Mouse (Mus musculus) liver, embryonic 15.5 days (tissue): ENCODE results near the gene Galnt6. TPM values are rescaled to one million over a fixed set of nuclear protein-coding genes. Genes with fewer than 3 reads are reported as not detected.

Experiments
- ATAC-seq: fragments of 200-750 bp; cut with Nextera tagmentation; 2 replicates; pipeline ENCODE4 v1.8.0; 2017; ENCODE audit warnings: moderate number of reproducible peaks, mild to moderate bottlenecking, moderate library complexity; ENCODE audit not compliant: insufficient read depth
- H3K27ac ChIP-seq: fragments of 300-500 bp; sonication (generic); replicated peaks from 2 replicates; pipeline ENCODE4 v1.5.1; 2015; ENCODE audit warnings: mild to moderate bottlenecking, inconsistent platforms
- H3K27me3 ChIP-seq: fragments of 300-500 bp; sonication (generic); 2 replicates; pipeline ENCODE4 v1.6.1; 2015; ENCODE audit warnings: mild to moderate bottlenecking, inconsistent platforms
- H3K36me3 ChIP-seq: fragments of 300-500 bp; sonication (generic); replicated peaks from 2 replicates; pipeline ENCODE4 v1.6.1; 2015; ENCODE audit warnings: moderate library complexity, mild to moderate bottlenecking, inconsistent platforms
- H3K4me1 ChIP-seq: fragments of 300-500 bp; sonication (generic); replicated peaks from 2 replicates; pipeline ENCODE4 v1.6.1; 2015; ENCODE audit warnings: inconsistent platforms
- H3K4me2 ChIP-seq: fragments of 300-500 bp; sonication (generic); 2 replicates; pipeline ENCODE4 v1.6.1; 2015; ENCODE audit warnings: moderate library complexity, mild to moderate bottlenecking, inconsistent platforms
- H3K4me3 ChIP-seq: fragments of 300-500 bp; sonication (generic); replicated peaks from 2 replicates; pipeline ENCODE4 v1.5.1; 2015; ENCODE audit warnings: mild to moderate bottlenecking, inconsistent platforms
- H3K9ac ChIP-seq: fragments of 300-500 bp; sonication (generic); 2 replicates; pipeline ENCODE4 v1.6.1; 2015; ENCODE audit warnings: moderate library complexity, mild to moderate bottlenecking, inconsistent platforms
- H3K9me3 ChIP-seq: fragments of 300-500 bp; sonication (generic); replicated peaks from 2 replicates; pipeline ENCODE4 v1.6.1; 2016; ENCODE audit warnings: inconsistent platforms
- WGBS: fragments of 180-500 bp; shearing (Covaris S2); methylation state at CpG from one replicate; pipeline ENCODE4 v1.1.7; 2015; ENCODE audit warnings: mixed read lengths; ENCODE audit not compliant: insufficient replicate concordance; 5-methylcytosine and 5-hydroxymethylcytosine counted together
- polyA plus RNA-seq: library from polyadenylated mRNA; unstranded; fragments of >200 nt; fragmentation: Nextera tagmentation; extraction: Ambion mirVana; gene quantifications from 2 replicates; pipeline ENCODE4 v1.2.1, GENCODE M21; 2015

Galnt6 gene
- polyA plus RNA-seq, 1 experiment from 2014 or later: 1.2 TPM

DNA sequence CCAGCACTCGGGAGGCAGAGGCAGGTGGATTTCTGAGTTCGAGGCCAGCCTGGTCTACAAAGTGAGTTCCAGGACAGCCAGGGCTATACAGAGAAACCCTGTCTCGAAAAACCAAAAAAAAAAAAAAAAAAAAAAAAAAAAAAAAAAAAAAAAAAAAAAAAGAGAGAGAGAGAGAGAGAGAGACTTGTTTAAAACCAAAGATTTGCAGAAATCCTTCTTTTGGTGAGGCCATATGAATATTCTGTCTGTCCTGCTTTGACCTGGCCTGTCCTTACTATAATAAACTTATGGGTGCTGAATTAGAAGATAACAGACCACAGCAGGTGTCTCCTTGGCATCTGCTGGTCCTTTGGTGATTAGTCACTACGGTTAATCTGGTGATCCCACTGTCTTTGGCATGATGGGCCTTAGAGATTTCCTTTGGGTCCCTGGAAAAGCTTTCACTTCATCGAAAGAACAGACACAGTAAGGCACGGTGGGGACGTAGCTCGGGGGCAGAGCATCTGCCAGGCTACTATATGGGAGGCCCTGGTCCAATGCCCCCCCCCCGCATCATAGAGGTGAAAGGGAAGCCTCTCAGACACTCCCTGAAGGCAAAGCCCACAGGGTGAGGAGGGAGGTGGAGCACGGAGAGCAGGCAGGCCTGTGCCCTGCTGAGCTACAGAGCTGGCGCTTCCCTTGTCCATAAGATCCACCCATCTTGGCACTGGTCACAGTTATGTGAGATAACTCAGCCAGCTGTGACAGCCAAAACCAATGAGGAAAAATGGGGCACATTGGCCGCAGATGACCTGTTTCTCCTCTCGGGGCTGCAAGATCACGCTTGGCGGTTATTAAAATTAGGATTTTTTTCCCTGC is 6.1 kb upstream of the Galnt6 start:
- 39% methylated on average over 15 of the region's 15 CpGs for WGBS
- H3K27ac ChIP-seq: no peak overlapping the region; the same call in 1 of the 2 replicates
- peak overlapping the region; percentile 30 for H3K4me2 ChIP-seq
- peaks cover 50% of the 10 kb centered on the region for H3K4me1 ChIP-seq
- peaks cover 30% of the 10 kb centered on the region for H3K27me3 ChIP-seq
- no peak overlapping the region for H3K4me3 ChIP-seq
- ATAC-seq: 0 out of 2 replicates have a peak, but pooled peaks have one; percentile 7
- no peaks in the 10 kb centered on the region for H3K36me3 ChIP-seq
- H3K9me3 ChIP-seq: no peaks in the 10 kb centered on the region
- no peak overlapping the region for H3K9ac ChIP-seq

DNA sequence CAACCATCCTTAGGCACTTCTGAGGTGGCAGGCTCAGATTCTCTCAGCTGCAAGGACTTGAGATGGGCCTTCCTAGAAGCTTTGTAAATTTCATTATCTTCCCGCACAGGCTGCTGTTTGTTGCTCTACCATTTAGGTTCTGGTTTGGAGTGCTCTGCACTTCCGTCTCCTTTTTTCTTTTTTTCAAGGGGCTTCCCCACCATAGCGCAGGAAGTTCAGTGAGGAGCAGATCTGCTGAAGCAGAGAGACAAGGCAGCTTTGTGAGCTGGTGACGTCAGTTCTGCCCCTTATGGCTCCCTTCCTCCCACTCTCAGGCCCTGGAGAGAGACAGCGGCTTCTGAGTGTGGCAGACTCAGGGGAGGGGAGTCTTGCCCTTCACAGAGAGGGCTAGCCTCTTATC is 3.4 kb upstream of the Galnt6 start:
- Histone ChIP-seq H3K36me3 (no peaks in the 10 kb centered on the region), H3K4me3 (no peak overlapping the region), H3K9me3 (no peaks in the 10 kb centered on the region; the same call in 1 of the 2 replicates), H3K4me1 (peaks cover 46% of the 10 kb centered on the region), H3K27ac (no peak overlapping the region), H3K27me3 (peaks cover 57% of the 10 kb centered on the region), H3K4me2 (no peak overlapping the region), H3K9ac (no peak overlapping the region)
- WGBS: 12% methylated on average over 5 of the region's 5 CpGs
- no peak for ATAC-seq

DNA sequence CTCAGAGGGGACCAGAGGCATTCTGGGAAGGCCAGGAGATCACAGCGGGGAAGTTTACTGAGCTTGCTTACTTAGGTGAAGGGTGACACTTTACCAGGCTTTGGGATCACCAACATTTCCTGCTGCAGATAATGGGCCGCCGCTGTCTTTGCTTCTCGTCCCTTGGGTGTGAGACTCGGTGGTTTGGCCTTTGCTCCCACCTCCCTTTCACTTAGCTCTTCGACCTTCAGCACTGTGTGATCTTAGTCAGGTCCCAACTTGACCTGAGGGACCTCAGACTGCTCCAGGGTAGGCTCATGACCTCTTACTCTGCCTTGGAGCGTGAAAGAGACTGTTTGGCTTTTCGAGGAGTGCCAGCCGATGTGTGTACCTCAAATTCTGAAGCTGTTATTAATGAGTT is 1.9 kb upstream of the Galnt6 start:
- Histone ChIP-seq H3K4me2 (no peak overlapping the region), H3K9ac (no peak overlapping the region), H3K4me1 (peaks cover 36% of the 10 kb centered on the region), H3K27me3 (peaks cover 70% of the 10 kb centered on the region), H3K36me3 (no peaks in the 10 kb centered on the region), H3K4me3 (no peak overlapping the region), H3K27ac (no peak overlapping the region), H3K9me3 (no peaks in the 10 kb centered on the region; the same call in 1 of the 2 replicates)
- ATAC-seq: no peak
- WGBS: 38% methylated on average over 9 of the region's 9 CpGs

DNA sequence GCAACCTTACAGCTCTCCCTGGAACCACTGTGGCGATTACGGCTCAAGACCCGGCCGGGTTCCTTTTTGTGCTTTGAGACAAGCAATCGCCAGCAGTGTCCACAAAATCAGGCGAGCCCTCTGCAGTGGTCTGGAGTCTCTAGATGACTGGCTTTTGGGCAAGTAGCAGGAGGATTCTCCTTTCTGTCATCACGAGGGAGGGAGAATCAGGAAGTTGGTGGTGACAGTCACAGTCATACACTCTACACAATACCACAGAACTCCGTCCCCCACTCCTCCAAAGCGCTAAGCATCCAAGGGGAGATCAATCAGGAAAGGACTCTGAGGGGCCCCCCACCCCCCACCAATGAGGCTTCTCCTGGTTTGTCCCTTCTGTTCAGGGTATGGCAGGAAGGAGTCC is 590 bp downstream of the Galnt6 start:
- Histone ChIP-seq H3K9ac (no peak overlapping the region), H3K36me3 (no peaks in the 10 kb centered on the region), H3K4me1 (peaks cover 23% of the 10 kb centered on the region), H3K27me3 (peaks cover 84% of the 10 kb centered on the region), H3K9me3 (no peaks in the 10 kb centered on the region; the same call in 1 of the 2 replicates), H3K4me2 (peak overlapping the region; percentile 69), H3K27ac (no peak overlapping the region), H3K4me3 (peak overlapping the region; percentile 48)
- WGBS: 17% methylated on average over 9 of the region's 9 CpGs
- no peak for ATAC-seq

DNA sequence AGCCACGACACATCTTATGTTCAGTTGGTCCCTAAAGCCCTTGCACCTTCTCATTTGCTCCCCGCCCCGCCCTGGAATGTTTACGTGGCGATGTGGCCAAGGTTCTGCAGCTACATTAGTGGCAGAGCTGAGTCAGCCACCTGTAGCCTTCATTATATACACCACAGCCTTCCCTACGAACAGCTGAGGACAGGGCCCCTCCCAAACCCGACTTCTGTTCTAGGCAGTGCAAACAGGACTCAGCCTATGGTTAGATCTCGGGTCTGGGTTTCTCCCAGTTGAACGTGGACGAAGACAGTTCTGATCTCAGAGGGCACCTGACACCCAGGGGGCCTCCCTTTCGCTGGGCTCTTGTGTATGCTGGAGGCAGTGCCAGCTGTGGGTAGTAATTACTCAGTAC is 1.3 kb downstream of the Galnt6 start:
- Histone ChIP-seq H3K9me3 (no peaks in the 10 kb centered on the region; the same call in 1 of the 2 replicates), H3K36me3 (no peaks in the 10 kb centered on the region), H3K4me1 (peaks cover 20% of the 10 kb centered on the region), H3K27ac (no peak overlapping the region), H3K27me3 (peaks cover 84% of the 10 kb centered on the region), H3K4me2 (no peak overlapping the region), H3K4me3 (no peak overlapping the region), H3K9ac (no peak overlapping the region)
- WGBS: 69% methylated on average over 11 of the region's 11 CpGs
- ATAC-seq: no peak

DNA sequence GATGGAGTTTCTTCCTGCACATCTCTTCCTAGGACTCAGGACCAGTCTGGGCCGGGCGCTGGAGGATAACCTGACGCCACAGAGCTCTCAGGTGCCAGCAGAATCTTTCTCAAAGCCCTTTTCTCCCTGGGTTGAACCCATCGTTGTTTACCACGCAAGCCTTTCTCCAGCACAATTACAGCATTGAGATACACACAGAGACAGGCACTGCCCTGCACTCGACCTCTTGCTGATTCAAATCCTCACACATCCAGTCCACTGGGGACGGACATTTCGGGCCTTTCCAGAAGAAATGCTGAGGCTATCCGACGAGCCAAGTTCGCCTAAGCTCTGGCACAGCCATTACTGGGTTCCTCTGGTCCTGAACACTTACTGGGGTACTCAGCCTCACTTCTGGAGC is 2.5 kb downstream of the Galnt6 start:
- Histone ChIP-seq H3K27me3 (peaks cover 73% of the 10 kb centered on the region), H3K9me3 (no peaks in the 10 kb centered on the region; the same call in 1 of the 2 replicates), H3K9ac (no peak overlapping the region), H3K27ac (no peak overlapping the region), H3K36me3 (no peaks in the 10 kb centered on the region), H3K4me1 (peaks cover 18% of the 10 kb centered on the region), H3K4me2 (no peak overlapping the region), H3K4me3 (no peak overlapping the region)
- ATAC-seq: no peak
- WGBS: 72% methylated on average over 11 of the region's 11 CpGs

DNA sequence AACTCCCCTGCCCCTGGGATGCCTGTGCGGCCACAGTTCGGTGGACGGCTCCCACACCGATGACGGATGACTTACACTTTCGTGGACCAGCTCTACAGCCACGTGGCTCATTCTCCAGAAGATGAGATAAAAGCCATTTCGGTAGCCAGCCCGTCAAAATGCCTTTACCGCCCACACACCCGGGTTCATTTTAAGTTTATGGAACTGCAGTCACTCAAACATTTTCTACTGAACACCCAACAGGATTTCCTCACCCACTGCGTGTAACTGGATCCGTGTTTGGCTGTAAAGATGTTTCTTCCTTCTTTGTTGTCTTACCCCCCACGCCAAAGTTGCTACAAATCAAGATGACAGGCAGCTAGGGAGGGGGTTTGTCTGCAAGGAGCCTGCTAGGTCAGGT is 5.7 kb downstream of the Galnt6 start:
- Histone ChIP-seq H3K36me3 (no peaks in the 10 kb centered on the region), H3K27me3 (peaks cover 40% of the 10 kb centered on the region), H3K4me2 (no peak overlapping the region), H3K27ac (no peak overlapping the region), H3K9me3 (no peaks in the 10 kb centered on the region), H3K4me3 (no peak overlapping the region), H3K9ac (no peak overlapping the region), H3K4me1 (peaks cover 6% of the 10 kb centered on the region; the same call in 1 of the 2 replicates)
- no peak for ATAC-seq
- 48% methylated on average over 14 of the region's 14 CpGs for WGBS

DNA sequence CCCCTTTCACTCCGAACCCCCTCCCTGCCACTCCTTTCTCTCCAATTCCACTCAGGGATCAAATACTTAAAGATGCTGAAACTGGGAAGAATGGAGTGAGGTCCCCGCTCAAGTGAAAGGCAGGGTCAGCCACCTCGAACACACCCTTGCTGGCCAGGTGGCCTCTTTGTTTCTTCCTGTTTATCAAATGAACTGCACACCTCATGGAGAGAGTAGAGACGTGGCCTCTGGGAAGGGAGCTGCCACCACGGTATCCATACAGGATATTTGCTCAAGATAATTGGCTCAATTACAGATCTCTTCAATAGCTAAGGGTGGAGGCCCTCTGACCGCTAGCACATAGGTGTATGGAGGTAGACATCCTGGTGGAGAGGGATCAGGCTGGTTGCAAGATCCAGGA is 6.6 kb downstream of the Galnt6 start:
- WGBS: 57% methylated on average over 6 of the region's 6 CpGs
- ATAC-seq: no peak
- no peaks in the 10 kb centered on the region for H3K9me3 ChIP-seq
- H3K27me3 ChIP-seq: peaks cover 31% of the 10 kb centered on the region
- H3K4me1 ChIP-seq: peaks cover 3% of the 10 kb centered on the region; the same call in 1 of the 2 replicates
- H3K36me3 ChIP-seq: no peaks in the 10 kb centered on the region
- H3K4me3 ChIP-seq: no peak overlapping the region
- H3K4me2 ChIP-seq: no peak overlapping the region
- no peak overlapping the region for H3K9ac ChIP-seq
- H3K27ac ChIP-seq: no peak overlapping the region

DNA sequence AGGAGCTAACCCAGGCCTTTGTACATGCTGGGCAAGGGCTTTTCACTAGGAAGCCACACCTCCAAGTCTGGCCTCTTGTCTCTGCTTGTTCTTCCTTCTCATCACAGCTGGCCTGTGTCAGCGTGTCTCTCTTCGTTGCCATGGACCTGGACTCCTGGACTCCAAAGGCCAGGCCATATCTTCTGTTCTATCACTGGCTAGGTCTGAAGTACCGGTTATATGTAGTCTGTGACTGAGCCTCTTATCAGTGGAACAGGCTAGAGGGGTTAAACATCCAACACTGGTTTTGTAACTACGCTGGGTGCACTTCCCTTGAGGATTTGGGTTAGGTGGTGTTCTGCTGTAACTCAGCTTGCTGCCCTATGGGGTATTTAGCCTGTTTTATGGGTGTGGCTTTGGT is 7.2 kb downstream of the Galnt6 start:
- no peaks in the 10 kb centered on the region for H3K9me3 ChIP-seq
- H3K27me3 ChIP-seq: peaks cover 26% of the 10 kb centered on the region
- ATAC-seq: no peak
- no peaks in the 10 kb centered on the region for H3K36me3 ChIP-seq
- H3K4me1 ChIP-seq: peaks cover 3% of the 10 kb centered on the region; the same call in 1 of the 2 replicates
- no peak overlapping the region for H3K9ac ChIP-seq
- no peak overlapping the region for H3K4me2 ChIP-seq
- H3K4me3 ChIP-seq: no peak overlapping the region
- WGBS: 31% methylated on average over 4 of the region's 4 CpGs
- H3K27ac ChIP-seq: no peak overlapping the region

DNA sequence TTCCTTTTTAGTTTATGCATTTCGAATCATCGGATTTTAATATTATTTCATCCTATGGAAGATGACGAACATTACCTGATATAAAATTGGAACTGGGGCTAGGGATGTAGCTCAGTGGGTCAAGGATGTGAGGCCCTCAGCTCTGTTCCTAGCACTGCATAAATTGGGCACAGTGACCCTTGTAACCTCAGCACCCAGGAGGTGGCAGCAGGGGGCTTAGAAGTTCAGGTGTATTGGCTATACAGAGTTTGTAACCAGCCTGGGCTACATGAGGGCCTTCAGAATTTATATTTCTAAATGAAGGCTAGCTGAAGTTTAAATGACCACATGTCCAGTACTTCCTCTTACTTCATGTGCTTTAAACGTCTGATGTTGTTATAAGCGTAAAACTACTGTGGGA is 7.7 kb downstream of the Galnt6 start:
- Histone ChIP-seq H3K4me3 (no peak overlapping the region), H3K4me1 (peaks cover 3% of the 10 kb centered on the region; the same call in 1 of the 2 replicates), H3K4me2 (no peak overlapping the region), H3K36me3 (no peaks in the 10 kb centered on the region), H3K9me3 (no peaks in the 10 kb centered on the region), H3K27me3 (peaks cover 20% of the 10 kb centered on the region), H3K27ac (no peak overlapping the region), H3K9ac (no peak overlapping the region)
- 74% methylated on average over 5 of the region's 5 CpGs for WGBS
- no peak for ATAC-seq

DNA sequence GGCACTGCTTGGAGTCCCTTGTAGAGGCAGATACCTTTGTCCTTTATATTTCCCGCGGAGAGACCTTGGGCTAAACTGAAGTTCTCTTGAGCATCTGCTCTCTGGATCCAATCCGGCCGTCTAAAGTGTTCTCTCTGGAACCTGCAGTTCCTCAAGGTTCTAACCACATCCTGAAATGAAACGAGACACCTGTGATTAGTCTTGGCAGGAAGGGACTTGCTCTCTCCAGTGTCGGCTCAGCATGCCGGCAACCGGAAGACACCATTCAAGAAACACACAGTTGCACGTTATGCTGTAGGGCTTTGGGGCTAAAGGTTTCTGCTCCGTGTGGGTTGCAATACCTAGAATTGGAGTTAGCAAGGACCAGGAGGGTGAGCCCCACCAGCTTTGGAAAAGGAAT is 9.1 kb downstream of the Galnt6 start:
- Histone ChIP-seq H3K4me1 (peaks cover 3% of the 10 kb centered on the region; the same call in 1 of the 2 replicates), H3K9me3 (no peaks in the 10 kb centered on the region), H3K27ac (no peak overlapping the region), H3K9ac (no peak overlapping the region), H3K36me3 (no peaks in the 10 kb centered on the region), H3K27me3 (peaks cover 13% of the 10 kb centered on the region), H3K4me3 (no peak overlapping the region), H3K4me2 (no peak overlapping the region)
- 69% methylated on average over 10 of the region's 10 CpGs for WGBS
- no peak for ATAC-seq
